Mouse (Mus musculus) kidney, embryonic 15.5 days (tissue): ENCODE results near the gene Fscn2. TPM values are rescaled to one million over a fixed set of nuclear protein-coding genes. Genes with fewer than 3 reads are reported as not detected.

ENCODE experiments used
- ATAC-seq: fragments of 200-750 bp; cut with Nextera tagmentation; replicated peaks from 2 replicates; pipeline ENCODE4 v1.8.0; 2017; ENCODE audit warnings: moderate TSS enrichment; ENCODE audit not compliant: low FRiP score
- H3K27ac ChIP-seq: fragments of 300-500 bp; sonication (generic); 2 replicates; pipeline ENCODE4 v1.5.1; 2015; ENCODE audit warnings: mild to moderate bottlenecking, inconsistent platforms
- H3K27me3 ChIP-seq: fragments of 300-500 bp; sonication (generic); 2 replicates; pipeline ENCODE4 v1.6.1; 2015; ENCODE audit warnings: inconsistent platforms
- H3K36me3 ChIP-seq: fragments of 300-500 bp; sonication (generic); 2 replicates; pipeline ENCODE4 v1.6.1; 2015; ENCODE audit warnings: inconsistent platforms
- H3K4me1 ChIP-seq: fragments of 300-500 bp; sonication (generic); 2 replicates; pipeline ENCODE4 v1.6.1; 2015; ENCODE audit warnings: inconsistent platforms
- H3K4me2 ChIP-seq: fragments of 300-500 bp; sonication (generic); 2 replicates; pipeline ENCODE4 v1.6.1; 2015; ENCODE audit warnings: moderate library complexity, mild to moderate bottlenecking, inconsistent platforms
- H3K4me3 ChIP-seq: fragments of 300-500 bp; sonication (generic); replicated peaks from 2 replicates; pipeline ENCODE4 v1.5.1; 2015; ENCODE audit warnings: mild to moderate bottlenecking, inconsistent platforms
- H3K9ac ChIP-seq: fragments of 300-500 bp; sonication (generic); 2 replicates; pipeline ENCODE4 v1.6.1; 2015; ENCODE audit warnings: mild to moderate bottlenecking, inconsistent platforms
- H3K9me3 ChIP-seq: fragments of 300-500 bp; sonication (generic); replicated peaks from 2 replicates; pipeline ENCODE4 v1.6.1; 2016; ENCODE audit warnings: inconsistent platforms
- WGBS: fragments of 180-500 bp; shearing (Covaris S2); methylation state at CpG from one replicate; pipeline ENCODE4 v1.1.7; 2015; ENCODE audit warnings: mixed read lengths; 5-methylcytosine and 5-hydroxymethylcytosine counted together
- polyA plus RNA-seq: library from polyadenylated mRNA; unstranded; fragments of >200 nt; fragmentation: Nextera tagmentation; extraction: Ambion mirVana; gene quantifications from 2 replicates; pipeline ENCODE4 v1.2.1, GENCODE M21; 2015

The Fscn2 gene
- polyA plus RNA-seq, 1 experiment from 2014 or later: 1.1 TPM

GRCm38 (mm10) chr11:120373025-120373424 is 11.7 kb downstream of the Fscn2 start:
- Histone ChIP-seq H3K27me3 (no peaks in the 10 kb centered on the region), H3K9ac (no peak overlapping the region), H3K4me3 (no peak overlapping the region), H3K4me1 (peaks cover 18% of the 10 kb centered on the region), H3K27ac (no peak overlapping the region), H3K36me3 (peaks cover 85% of the 10 kb centered on the region), H3K4me2 (no peak overlapping the region), H3K9me3 (no peaks in the 10 kb centered on the region)
- no peak for ATAC-seq
- 61% methylated on average over 13 of the region's 13 CpGs for WGBS

- Histone ChIP-seq H3K27me3 (no peaks in the 10 kb centered on the region), H3K27ac (no peak overlapping the region), H3K9ac (no peak overlapping the region), H3K4me2 (no peak overlapping the region), H3K4me1 (peaks cover 23% of the 10 kb centered on the region), H3K36me3 (peaks cover 81% of the 10 kb centered on the region), H3K9me3 (no peaks in the 10 kb centered on the region), H3K4me3 (no peak overlapping the region)
- WGBS: 91% methylated on average over 23 of the region's 23 CpGs
- ATAC-seq: no peak
These were observed 12.7 kb downstream of the Fscn2 start for GRCm38 (mm10) chr11:120373820-120374586.

- WGBS: 90% methylated on average over 10 of the region's 10 CpGs
- no peak overlapping the region for H3K4me2 ChIP-seq
- H3K36me3 ChIP-seq: peaks cover 76% of the 10 kb centered on the region
- H3K9me3 ChIP-seq: no peaks in the 10 kb centered on the region
- H3K4me3 ChIP-seq: no peak overlapping the region
- H3K27ac ChIP-seq: no peak overlapping the region
- H3K4me1 ChIP-seq: peaks cover 25% of the 10 kb centered on the region
- H3K9ac ChIP-seq: no peak overlapping the region
- no peaks in the 10 kb centered on the region for H3K27me3 ChIP-seq
- no peak for ATAC-seq
These were observed 14.0 kb downstream of the Fscn2 start for GRCm38 (mm10) chr11:120375324-120375723.

GRCm38 (mm10) chr11:120376302-120377160 is 15.2 kb downstream of the Fscn2 start:
- WGBS: 83% methylated on average over 17 of the region's 17 CpGs
- peaks cover 77% of the 10 kb centered on the region for H3K36me3 ChIP-seq
- no peak overlapping the region; the same call in 1 of the 2 replicates for H3K4me2 ChIP-seq
- no peaks in the 10 kb centered on the region for H3K9me3 ChIP-seq
- H3K4me1 ChIP-seq: peaks cover 25% of the 10 kb centered on the region
- no peaks in the 10 kb centered on the region for H3K27me3 ChIP-seq
- no peak overlapping the region for H3K27ac ChIP-seq
- no peak for ATAC-seq
- no peak overlapping the region for H3K9ac ChIP-seq
- 0 out of 2 replicates have a peak overlapping the region, but pooled peaks have one; percentile 85 for H3K4me3 ChIP-seq

- 74% methylated on average over 10 of the region's 10 CpGs for WGBS
- no peaks in the 10 kb centered on the region for H3K27me3 ChIP-seq
- no peak overlapping the region for H3K27ac ChIP-seq
- H3K36me3 ChIP-seq: peaks cover 77% of the 10 kb centered on the region
- peak overlapping the region; percentile 91 for H3K4me2 ChIP-seq
- H3K9ac ChIP-seq: peak overlapping the region; percentile 75; the same call in 1 of the 2 replicates
- H3K4me3 ChIP-seq: peak overlapping the region; percentile 85
- peaks cover 25% of the 10 kb centered on the region for H3K4me1 ChIP-seq
- no peak for ATAC-seq
- no peaks in the 10 kb centered on the region for H3K9me3 ChIP-seq
These were observed 16.0 kb downstream of the Fscn2 start for GRCm38 (mm10) chr11:120377337-120377736.

- 3% methylated on average over 40 of the region's 40 CpGs for WGBS
- H3K27ac ChIP-seq: peak overlapping the region; percentile 91
- peaks cover 77% of the 10 kb centered on the region for H3K36me3 ChIP-seq
These were observed 16.8 kb downstream of the Fscn2 start for GRCm38 (mm10) chr11:120378031-120378610.

GRCm38 (mm10) chr11:120378611-120379540 is 17.5 kb downstream of the Fscn2 start, which contains the start of gene Faap100:
Faap100 (minus strand) TSS chr11:120378764.
- H3K4me1 ChIP-seq: peaks cover 25% of the 10 kb centered on the region
- peak within 1 kb of the TSS; percentile 75 for H3K9ac ChIP-seq
- H3K9me3 ChIP-seq: no peaks in the 10 kb centered on the region
- peak; percentile 89 for ATAC-seq
- H3K36me3 ChIP-seq: peaks cover 77% of the 10 kb centered on the region
- no peaks in the 10 kb centered on the region for H3K27me3 ChIP-seq
- H3K27ac ChIP-seq: peak within 1 kb of the TSS; percentile 91
- WGBS: 5% methylated on average over 54 of the region's 54 CpGs
- peak within 1 kb of the TSS; percentile 85 for H3K4me3 ChIP-seq
- H3K4me2 ChIP-seq: peak within 1 kb of the TSS; percentile 91

More at GRCm38 (mm10) chr11:120378031-120378610, 16.8 kb downstream of the Fscn2 start:
- peak; percentile 64 for ATAC-seq
- Histone ChIP-seq H3K9ac (peak overlapping the region; percentile 75), H3K9me3 (no peaks in the 10 kb centered on the region), H3K4me3 (peak overlapping the region; percentile 85), H3K27me3 (no peaks in the 10 kb centered on the region), H3K4me1 (peaks cover 25% of the 10 kb centered on the region), H3K4me2 (peak overlapping the region; percentile 91)

GRCm38 (mm10) chr11:120380271-120380670 is 18.9 kb downstream of the Fscn2 start:
- Histone ChIP-seq H3K9me3 (no peaks in the 10 kb centered on the region), H3K9ac (no peak overlapping the region), H3K36me3 (peaks cover 77% of the 10 kb centered on the region)

GRCm38 (mm10) chr11:120381157-120381556 is 19.8 kb downstream of the Fscn2 start:
- H3K9me3 ChIP-seq: no peaks in the 10 kb centered on the region
- WGBS: 90% methylated on average over 4 of the region's 4 CpGs
- H3K27ac ChIP-seq: no peak overlapping the region
- H3K4me2 ChIP-seq: no peak overlapping the region
- peaks cover 77% of the 10 kb centered on the region for H3K36me3 ChIP-seq
- no peak for ATAC-seq
- H3K4me3 ChIP-seq: no peak overlapping the region
- peaks cover 25% of the 10 kb centered on the region for H3K4me1 ChIP-seq
- H3K9ac ChIP-seq: no peak overlapping the region
- H3K27me3 ChIP-seq: no peaks in the 10 kb centered on the region

More at GRCm38 (mm10) chr11:120380271-120380670, 18.9 kb downstream of the Fscn2 start:
- 95% methylated on average over 3 of the region's 3 CpGs for WGBS
- H3K4me1 ChIP-seq: peaks cover 25% of the 10 kb centered on the region
- H3K27me3 ChIP-seq: no peaks in the 10 kb centered on the region
- no peak overlapping the region for H3K27ac ChIP-seq
- no peak for ATAC-seq
- no peak overlapping the region for H3K4me3 ChIP-seq
- H3K4me2 ChIP-seq: no peak overlapping the region

GRCm38 (mm10) chr11:120382509-120382908 is 21.2 kb downstream of the Fscn2 start:
- WGBS: 89% methylated on average over 9 of the region's 9 CpGs
- H3K36me3 ChIP-seq: peaks cover 77% of the 10 kb centered on the region

GRCm38 (mm10) chr11:120386632-120387031 is 25.3 kb downstream of the Fscn2 start:
- Histone ChIP-seq H3K4me1 (no peaks in the 10 kb centered on the region), H3K4me3 (no peak overlapping the region), H3K4me2 (no peak overlapping the region), H3K36me3 (peaks cover 82% of the 10 kb centered on the region), H3K9me3 (no peaks in the 10 kb centered on the region), H3K27ac (no peak overlapping the region), H3K9ac (no peak overlapping the region), H3K27me3 (no peaks in the 10 kb centered on the region)
- WGBS: 92% methylated on average over 6 of the region's 6 CpGs
- no peak for ATAC-seq

More at GRCm38 (mm10) chr11:120382509-120382908, 21.2 kb downstream of the Fscn2 start:
- Histone ChIP-seq H3K4me3 (no peak overlapping the region), H3K4me1 (peaks cover 17% of the 10 kb centered on the region), H3K9me3 (no peaks in the 10 kb centered on the region), H3K27ac (no peak overlapping the region), H3K27me3 (no peaks in the 10 kb centered on the region), H3K9ac (no peak overlapping the region), H3K4me2 (no peak overlapping the region)
- no peak for ATAC-seq
